Mouse (Mus musculus): ENCODE measurements around the gene Gm10226. TPM values are rescaled to one million over a fixed set of nuclear protein-coding genes. Genes with fewer than 3 reads are reported as not detected.
"Not testable (repeated sequence)": the region's sequence is repeated elsewhere in the genome, so short reads cannot be mapped to it uniquely, and the experiment has no call there.

Gm10226 gene
- total RNA-seq (2021), result 1 to 10 TPM in 1 of 2 experiments, not detected in 1; 2.1 TPM
- long read RNA-seq, experiment 1, result 0 reads
- long read RNA-seq, experiment 2, result 0 reads

GRCm38 (mm10) chr17:21691560-21691959 lies at the start of gene Gm10226:
Gm10226 (plus strand) TSS chr17:21691860.
- DNase-seq, result no peak

DNA sequence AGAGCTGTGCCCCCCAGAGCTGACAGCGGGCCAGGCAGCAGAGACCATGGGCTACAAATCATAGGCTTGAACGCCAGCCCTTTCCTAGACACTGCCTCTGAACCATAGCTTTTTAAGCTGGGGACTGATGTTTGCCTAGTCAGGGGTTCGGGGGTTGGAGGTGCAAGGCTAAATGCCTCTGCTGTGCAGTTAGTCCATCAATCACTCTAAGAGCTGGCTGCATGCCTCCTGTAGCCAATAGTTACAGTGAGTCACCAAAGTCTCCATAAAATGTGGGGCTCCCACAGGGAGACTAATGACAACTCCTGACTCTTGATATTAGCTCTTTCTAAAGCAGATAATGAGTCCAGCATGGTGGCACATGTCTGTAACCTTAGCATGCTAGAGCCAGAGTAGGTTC lies 42.9 kb upstream of the Gm10226 start:
- no peak for DNase-seq

DNA sequence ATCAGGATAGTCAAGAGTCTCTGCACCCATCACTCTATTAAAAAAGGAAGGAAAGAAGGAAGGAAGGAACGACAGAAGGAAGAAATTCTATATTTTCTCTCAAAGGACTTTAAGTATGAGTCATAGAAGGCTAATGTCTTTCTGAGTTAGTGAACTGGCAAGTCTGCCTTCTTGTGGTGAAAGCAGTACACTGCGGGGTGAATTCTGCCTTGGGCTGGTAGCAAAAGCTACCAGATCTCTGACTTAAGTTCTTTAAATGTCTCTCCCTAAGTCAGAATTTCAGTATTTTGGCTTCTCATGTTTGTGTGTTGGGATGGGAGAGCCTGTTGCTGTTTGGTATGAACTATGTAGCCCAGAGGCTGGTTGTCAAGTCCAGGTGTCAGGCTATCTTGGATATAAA lies 41.7 kb upstream of the Gm10226 start:
- peak; percentile 6 for DNase-seq

GRCm38 (mm10) chr17:21650364-21650907 lies 41.2 kb upstream of the Gm10226 start, which contains the start of gene Zfp983:
Zfp983 (plus strand) TSS chr17:21650624.
- peak; percentile 47 for DNase-seq

GRCm38 (mm10) chr17:21678826-21679225 lies 12.8 kb upstream of the Gm10226 start:
- DNase-seq, result not testable (repeated sequence)

DNA sequence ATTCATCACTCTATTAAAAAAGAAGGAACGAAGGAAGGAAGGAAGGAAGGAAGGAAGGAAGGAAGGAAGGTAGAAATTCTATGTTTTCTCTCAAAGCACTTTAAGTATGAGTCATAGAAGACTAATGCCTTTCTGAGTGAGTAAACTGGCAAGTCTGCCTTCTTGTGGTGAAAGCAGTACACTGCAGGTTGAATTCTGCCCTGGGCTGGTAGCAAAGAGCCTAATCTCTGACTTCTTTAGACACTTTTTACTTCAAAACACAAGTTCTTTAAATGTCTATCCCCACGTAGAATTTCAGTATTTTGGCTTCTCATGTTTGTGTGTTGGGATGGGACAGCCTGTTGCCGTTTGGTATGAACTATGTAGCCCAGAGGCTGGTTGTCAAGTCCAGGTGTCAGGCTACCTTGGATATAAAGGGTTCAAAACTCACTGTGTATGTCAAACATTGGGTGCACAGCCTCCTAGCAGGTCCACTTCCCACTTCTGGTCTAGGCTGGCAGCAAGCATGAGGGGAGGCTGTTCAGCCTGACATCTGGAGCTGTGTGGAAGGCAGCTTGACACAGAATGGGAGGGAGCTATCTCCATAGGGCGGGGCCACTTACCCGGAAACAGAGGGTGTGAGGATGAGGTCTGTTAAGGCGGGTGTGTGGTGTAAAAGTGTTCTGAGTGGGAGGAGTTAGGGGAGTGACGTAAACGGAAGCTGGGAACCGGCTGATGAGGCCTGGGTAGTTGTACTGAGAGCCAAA lies 12.2 kb upstream of the Gm10226 start:
- DNase-seq, result peak; percentile 61

DNA sequence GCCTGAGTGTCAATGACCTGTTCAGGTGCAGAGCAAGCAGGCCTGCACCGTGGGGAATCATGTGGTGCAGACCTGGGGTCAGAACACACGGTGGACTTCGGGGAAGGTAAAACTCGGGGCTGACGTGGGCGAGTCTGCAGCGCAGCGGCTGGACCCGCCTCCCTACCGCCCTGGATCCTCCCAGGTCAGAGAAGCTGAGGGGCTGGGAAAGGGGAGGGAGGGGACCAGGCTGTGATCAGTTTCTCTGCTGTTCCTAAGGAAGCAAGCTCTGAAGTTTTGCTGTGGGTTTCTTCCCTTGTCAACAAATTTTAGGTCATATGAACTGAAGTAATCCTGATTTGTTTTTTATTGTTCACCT lies 11.7 kb upstream of the Gm10226 start:
- DNase-seq, result not testable (repeated sequence)

GRCm38 (mm10) chr17:21693342-21693741 lies 1.7 kb downstream of the Gm10226 start:
- DNase-seq, result no peak

DNA sequence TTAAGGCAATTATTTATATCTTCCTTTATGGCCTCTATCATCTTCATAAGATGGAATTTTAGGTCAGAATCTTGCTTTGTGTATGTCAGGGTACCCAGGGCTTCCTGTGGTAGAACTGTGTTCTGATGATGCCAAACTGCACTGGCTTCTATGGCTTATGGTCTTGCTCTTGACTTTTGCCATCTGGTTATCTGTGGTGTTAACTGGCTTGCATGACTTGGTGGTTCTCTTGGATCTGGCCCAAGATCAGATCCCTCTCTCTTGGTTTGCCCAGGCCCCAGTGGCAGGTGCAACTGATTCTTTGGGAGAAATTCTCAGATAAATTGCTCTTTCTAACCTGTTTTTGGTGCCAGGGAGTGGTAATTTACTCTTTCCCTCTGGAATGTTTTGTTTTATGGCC lies 4.4 kb downstream of the Gm10226 start:
- DNase-seq, result no peak

DNA sequence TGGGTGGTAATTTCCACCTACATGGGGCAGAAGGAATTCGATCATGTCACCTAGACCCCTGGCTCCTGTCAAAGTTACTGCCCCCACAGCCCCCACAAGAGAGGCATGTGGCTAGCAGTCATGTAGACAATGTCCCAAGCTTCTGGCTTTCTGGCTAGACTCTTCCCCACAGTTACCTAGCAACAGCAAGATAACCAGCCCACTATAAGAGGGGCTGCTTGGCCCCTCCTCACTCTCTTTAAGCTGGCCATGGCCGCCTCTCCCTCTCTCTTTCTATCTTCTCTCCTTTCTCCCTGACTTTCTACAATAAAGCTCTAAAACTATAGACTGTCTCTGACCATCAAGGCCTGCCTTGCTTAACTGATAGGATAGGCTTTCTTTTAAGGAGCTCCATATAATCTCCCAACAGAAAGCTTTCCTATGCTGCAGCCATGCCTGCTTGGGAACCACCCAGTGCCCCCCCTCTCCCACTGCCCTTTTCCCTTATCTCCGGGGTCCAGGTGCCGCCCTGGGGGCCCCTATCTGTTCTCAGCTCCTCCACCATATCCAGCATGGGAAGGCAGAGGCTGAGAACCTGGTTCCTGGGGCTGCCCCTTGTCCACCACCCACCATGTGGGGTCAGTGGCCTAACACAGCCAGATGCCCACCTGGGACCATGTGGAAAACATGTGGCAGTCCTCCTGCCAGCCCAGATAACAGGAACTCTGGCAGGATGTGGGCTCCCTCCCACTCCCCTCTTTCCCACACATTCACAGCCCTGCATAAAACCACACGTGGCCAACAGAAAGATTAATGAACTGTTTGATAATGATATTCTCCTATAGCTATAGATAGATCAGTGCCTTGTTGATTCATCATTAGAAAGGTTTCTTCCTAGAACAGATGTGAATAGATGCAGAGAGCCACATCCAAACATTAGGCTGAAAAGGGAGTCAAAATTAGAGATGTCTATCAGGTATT lies 10.9 kb downstream of the Gm10226 start:
- DNase-seq, result no peak

DNA sequence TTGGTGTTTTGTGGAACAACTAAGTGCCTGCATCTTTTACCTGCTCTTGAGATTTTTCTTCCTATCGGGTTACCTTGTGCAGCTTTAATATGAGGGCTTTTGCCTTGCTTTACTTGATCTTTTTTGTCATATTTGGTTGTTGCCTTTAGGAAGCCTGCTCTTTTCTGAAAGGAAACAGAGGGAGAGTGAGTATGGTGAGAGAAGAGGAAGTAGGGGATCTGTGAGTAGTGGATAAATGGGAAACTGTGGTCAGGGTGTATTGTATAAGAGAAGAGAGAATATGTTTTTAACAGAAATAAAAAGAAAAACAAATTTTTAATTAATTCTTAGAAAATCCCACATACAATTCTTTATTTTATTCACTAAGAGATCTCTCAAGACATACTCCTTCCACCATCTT lies 11.8 kb downstream of the Gm10226 start:
- DNase-seq, result no peak

DNA sequence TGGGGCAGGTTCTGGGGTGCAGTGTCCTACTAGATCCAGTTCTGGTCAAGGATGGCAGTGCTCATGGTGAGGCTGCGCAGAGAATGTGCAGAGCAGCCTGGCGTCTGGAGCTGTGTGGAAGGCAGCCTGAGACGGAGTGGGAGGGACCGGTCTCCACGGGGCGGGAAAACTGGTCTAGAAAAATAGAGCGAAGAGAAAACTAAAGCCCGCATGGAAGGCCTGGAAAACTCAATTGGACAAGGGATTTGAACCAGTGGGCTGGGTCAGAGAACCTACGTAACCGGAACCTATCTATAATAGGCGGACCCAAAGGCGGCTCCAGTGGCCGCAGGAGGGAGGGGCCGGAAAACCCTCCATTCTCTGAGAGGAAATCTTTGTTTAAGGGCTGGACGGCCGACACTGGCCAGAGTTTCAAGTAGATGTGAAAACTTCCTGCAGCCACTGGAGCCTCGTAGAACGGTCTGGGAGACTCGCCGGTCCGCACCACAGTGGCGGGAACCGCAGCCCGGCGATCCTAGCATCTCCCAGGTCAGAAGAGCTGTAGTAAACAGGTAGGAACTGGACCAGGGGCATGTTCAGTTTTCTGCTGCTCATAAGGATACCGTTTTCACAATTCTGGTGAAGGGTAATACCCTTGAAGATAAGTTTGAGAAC lies 15.8 kb downstream of the Gm10226 start, which contains the start of gene Zfp760:
Gene Zfp760 (plus strand): TSS at position 399 of the 654 bp plus-strand sequence.
- DNase-seq, result peak; percentile 69

DNA sequence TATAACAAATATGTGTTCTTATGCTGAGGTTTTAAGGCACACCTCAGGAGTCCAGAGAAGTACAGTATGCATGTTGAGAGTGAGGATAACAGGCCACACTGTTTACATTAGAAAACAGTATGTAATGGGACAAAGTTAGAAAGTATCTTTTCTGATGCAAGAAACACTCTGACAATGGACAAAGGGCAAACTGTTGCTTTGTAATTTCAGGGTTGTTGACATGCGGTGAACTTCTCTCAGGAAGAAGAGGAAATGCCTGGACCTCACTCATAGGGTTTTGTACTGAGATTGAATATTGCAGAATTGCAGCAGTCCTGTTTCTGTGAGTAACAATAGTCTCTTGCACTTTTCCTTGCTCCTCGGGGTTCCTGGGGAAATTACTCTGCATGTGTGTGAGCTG lies 16.7 kb downstream of the Gm10226 start:
- no peak for DNase-seq

- DNase-seq, result not testable (repeated sequence)
Measured at GRCm38 (mm10) chr17:21730495-21730894, 38.8 kb downstream of the Gm10226 start, which contains the start of gene Zfp229. Zfp229 (plus strand) TSS chr17:21730795.

DNA sequence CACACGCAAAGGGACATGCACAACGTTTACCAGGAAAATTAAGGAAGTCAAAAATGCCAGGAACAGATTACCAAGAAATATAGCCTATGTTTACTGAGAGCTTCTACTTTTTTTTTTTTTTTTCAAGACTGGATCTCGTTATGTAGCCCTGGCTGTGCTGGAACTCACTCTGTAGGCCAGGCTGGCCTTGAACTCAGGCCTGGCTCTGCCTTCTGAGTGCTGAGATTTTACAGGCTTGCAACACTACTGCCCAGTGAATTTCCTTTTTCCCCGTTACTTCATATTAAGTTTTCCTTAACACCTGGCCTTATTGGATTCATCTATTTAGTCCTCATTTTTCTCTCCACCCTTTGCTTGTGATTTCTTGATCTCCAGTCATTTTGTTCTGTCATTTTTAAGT lies 41.4 kb downstream of the Gm10226 start:
- DNase-seq, result no peak

DNA sequence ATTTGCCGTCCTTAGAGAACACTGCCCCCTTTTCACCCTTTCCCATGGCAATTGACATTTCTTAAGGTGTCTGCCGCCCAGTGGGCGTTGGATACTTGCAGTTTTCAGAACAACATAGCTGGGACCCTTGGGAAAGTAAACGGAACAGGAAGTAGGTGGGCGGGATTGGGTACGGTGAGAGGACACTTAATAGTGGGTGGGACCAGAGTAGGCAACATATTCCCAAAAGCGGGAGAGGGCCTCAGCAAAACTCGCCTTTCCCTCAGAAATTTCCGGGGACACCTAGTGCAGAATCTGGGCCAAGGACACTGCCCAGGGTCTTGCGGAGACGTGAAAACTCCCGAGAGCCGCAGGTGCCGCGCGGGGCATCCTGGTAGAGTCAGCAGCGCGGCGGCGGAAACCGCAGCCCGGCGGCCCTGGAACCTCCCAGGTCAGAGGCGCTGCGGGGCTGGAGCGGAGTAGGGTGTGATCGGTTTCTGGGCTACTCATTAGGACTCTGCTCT lies 41.9 kb downstream of the Gm10226 start:
- DNase-seq, result peak; percentile 66

Other genes with a start within 250 kb of the Gm10226 start
- gene Zfp51, start 241.5 kb upstream of the Gm10226 start, total RNA-seq (2021), result 1 to 10 TPM; 4.0 to 4.5 TPM
- gene Zfp53, start 202.9 kb upstream of the Gm10226 start, total RNA-seq (2021), result 1 to 10 TPM; 2.1 to 2.6 TPM
- gene Zfp52, start 156.3 kb upstream of the Gm10226 start, total RNA-seq (2021), result 1 to 10 TPM; 3.3 to 4.5 TPM
- 1 to 10 TPM; 4.6 to 6.2 TPM for gene Zfp948, start 124.9 kb upstream of the Gm10226 start, total RNA-seq (2021)
- 1 to 10 TPM; 2.0 to 3.3 TPM for gene Zfp983, start 41.2 kb upstream of the Gm10226 start, total RNA-seq (2021)
- 1 to 10 TPM; 1.9 to 3.5 TPM for gene Zfp760, start 15.9 kb downstream of the Gm10226 start, total RNA-seq (2021)
- 1 to 10 TPM; 5.9 to 7.5 TPM for gene Zfp229, start 38.9 kb downstream of the Gm10226 start, total RNA-seq (2021)
- 1 to 10 TPM; 1.8 to 1.9 TPM for gene Zfp820, start 153.9 kb downstream of the Gm10226 start, total RNA-seq (2021)
- gene Zfp995, start 218.1 kb downstream of the Gm10226 start, total RNA-seq (2021), result 1 to 10 TPM; 1.5 to 1.6 TPM